Mouse (Mus musculus) heart, postnatal 0 days (tissue): ENCODE results near the gene St6gal1.

Source experiments
- CTCF ChIP-seq: IDR thresholded peaks from 2 replicates; pipeline ENCODE4 v1.5.1; 2016; ENCODE audit warnings: antibody characterized with exemption, control low read depth, low read depth
- EP300 ChIP-seq: IDR thresholded peaks from 2 replicates; pipeline ENCODE4 v1.6.1; 2016; ENCODE audit warnings: antibody characterized with exemption, low read depth

GRCm38 (mm10) chr16:23274005-23274404, 49.5 kb downstream of the St6gal1 start:
- TF ChIP-seq CTCF (no peak), EP300 (no peak)
